Mouse (Mus musculus) brain, embryonic 14.5 days (tissue): ENCODE results near the gene Pgap2. TPM values are rescaled to one million over a fixed set of nuclear protein-coding genes. Genes with fewer than 3 reads are reported as not detected.

Experiments
- DNase-seq: peaks from one replicate; pipeline ENCODE4 v3.0.0-alpha.2; 2011; ENCODE audit warnings: low read depth
- CTCF ChIP-seq: fragments of 200-500 bp; IDR thresholded peaks from 2 replicates; pipeline ENCODE4 v1.5.1; 2012; ENCODE audit warnings: inconsistent platforms, mild to moderate bottlenecking, moderate library complexity, borderline replicate concordance; ENCODE audit not compliant: insufficient read depth, insufficient read length; ENCODE audit errors: extremely low read depth
- POLR2A ChIP-seq: fragments of 200-500 bp; IDR thresholded peaks from 2 replicates; pipeline ENCODE4 v1.6.1; 2012; ENCODE audit warnings: mild to moderate bottlenecking, inconsistent platforms, borderline replicate concordance; ENCODE audit not compliant: poor library complexity, insufficient read depth, insufficient read length, severe bottlenecking; ENCODE audit errors: extremely low read depth
- polyA plus RNA-seq: library from polyadenylated mRNA; depleted of rRNA; stranded (reverse); fragments of >200 nt; gene quantifications from 2 replicates; pipeline ENCODE4 v1.2.3, GENCODE M21; 2012

Pgap2 gene
- polyA plus RNA-seq, 1 experiment: 59.4 TPM

- TF ChIP-seq CTCF: no peak
- no peak for TF ChIP-seq POLR2A
- DNase-seq: peak; percentile 75
Observed at GRCm38 (mm10) chr7:102222830-102223556, 13.0 kb downstream of the Pgap2 start.

GRCm38 (mm10) chr7:102223883-102224738 is 14.1 kb downstream of the Pgap2 start:
- TF ChIP-seq POLR2A (no peak), CTCF (no peak)
- no peak for DNase-seq

GRCm38 (mm10) chr7:102226051-102226450 is 16.0 kb downstream of the Pgap2 start:
- TF ChIP-seq CTCF: no peak
- TF ChIP-seq POLR2A: no peak
- DNase-seq: no peak

- TF ChIP-seq CTCF: no peak
- no peak for TF ChIP-seq POLR2A
- DNase-seq: no peak
Observed at GRCm38 (mm10) chr7:102228049-102228670, 18.2 kb downstream of the Pgap2 start.

- no peak for DNase-seq
- TF ChIP-seq POLR2A: no peak
- no peak for TF ChIP-seq CTCF
Observed at GRCm38 (mm10) chr7:102229814-102230213, 19.8 kb downstream of the Pgap2 start.

GRCm38 (mm10) chr7:102233059-102233458 is 23.1 kb downstream of the Pgap2 start:
- peak; percentile 5 for DNase-seq
- TF ChIP-seq POLR2A (no peak), CTCF (no peak)

- TF ChIP-seq CTCF (no peak), POLR2A (no peak)
- no peak for DNase-seq
Observed at GRCm38 (mm10) chr7:102238686-102239286, 28.8 kb downstream of the Pgap2 start.

- TF ChIP-seq POLR2A (no peak), CTCF (no peak)
- no peak for DNase-seq
Observed at GRCm38 (mm10) chr7:102239591-102239990, 29.6 kb downstream of the Pgap2 start.

GRCm38 (mm10) chr7:102242371-102242770 is 32.4 kb downstream of the Pgap2 start:
- DNase-seq: no peak
- TF ChIP-seq CTCF (no peak), POLR2A (no peak)

GRCm38 (mm10) chr7:102242917-102243316 is 32.9 kb downstream of the Pgap2 start:
- no peak for DNase-seq
- TF ChIP-seq POLR2A (no peak), CTCF (no peak)

GRCm38 (mm10) chr7:102243870-102244269 is 33.9 kb downstream of the Pgap2 start:
- no peak for DNase-seq
- TF ChIP-seq CTCF (no peak), POLR2A (no peak)
